Mouse (Mus musculus): ENCODE measurements around the gene Dcaf10.
"Not testable (repeated sequence)": the region's sequence is repeated elsewhere in the genome, so short reads cannot be mapped to it uniquely, and the experiment has no call there.

The Dcaf10 gene

GRCm38 (mm10) chr4:45396211-45396610 is 54.3 kb downstream of the Dcaf10 start:
- not testable (repeated sequence) for DNase-seq

- not testable (repeated sequence) for DNase-seq
Observed at GRCm38 (mm10) chr4:45398315-45398714, 56.4 kb downstream of the Dcaf10 start.

DNA sequence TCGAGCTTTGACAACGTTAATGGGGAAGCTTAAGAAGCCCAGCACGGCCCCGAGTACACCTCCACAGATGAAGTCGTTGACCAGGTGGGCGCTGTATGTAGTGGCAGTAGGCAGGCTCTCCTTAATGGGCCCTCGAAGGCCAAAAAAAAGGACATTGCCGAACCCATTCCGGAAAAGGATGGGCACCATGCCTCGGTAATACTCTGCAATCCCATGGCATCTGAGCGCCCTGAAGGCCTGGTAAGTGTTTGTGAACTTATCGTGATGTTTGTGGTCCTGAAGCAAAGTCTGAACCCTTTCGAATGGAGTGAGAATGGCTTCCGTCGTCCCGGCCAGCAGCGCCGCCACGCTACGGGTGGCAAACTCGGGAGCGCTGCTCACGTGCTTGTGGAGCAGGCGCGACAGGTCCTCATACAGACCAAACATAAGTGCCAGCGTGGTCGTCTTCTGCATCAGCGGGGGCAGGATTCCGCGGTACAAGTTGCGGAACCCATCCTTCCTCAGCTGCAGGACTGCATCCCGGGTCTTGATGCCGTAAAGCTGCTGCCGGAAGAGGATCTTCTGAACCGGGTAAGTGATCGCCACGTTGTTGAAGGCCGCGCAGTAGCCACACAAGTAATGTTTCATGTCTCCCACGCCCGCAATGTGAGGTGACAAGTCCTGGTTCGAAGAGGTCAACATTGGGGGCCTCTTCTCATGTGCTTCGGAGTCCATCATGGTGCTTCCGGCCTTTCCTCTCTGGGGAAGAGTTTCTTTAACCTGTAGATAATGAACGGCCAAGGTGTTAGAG is 57.7 kb downstream of the Dcaf10 start:
- no peak for DNase-seq

GRCm38 (mm10) chr4:45402281-45402680 is 60.4 kb downstream of the Dcaf10 start:
- no peak for DNase-seq

DNA sequence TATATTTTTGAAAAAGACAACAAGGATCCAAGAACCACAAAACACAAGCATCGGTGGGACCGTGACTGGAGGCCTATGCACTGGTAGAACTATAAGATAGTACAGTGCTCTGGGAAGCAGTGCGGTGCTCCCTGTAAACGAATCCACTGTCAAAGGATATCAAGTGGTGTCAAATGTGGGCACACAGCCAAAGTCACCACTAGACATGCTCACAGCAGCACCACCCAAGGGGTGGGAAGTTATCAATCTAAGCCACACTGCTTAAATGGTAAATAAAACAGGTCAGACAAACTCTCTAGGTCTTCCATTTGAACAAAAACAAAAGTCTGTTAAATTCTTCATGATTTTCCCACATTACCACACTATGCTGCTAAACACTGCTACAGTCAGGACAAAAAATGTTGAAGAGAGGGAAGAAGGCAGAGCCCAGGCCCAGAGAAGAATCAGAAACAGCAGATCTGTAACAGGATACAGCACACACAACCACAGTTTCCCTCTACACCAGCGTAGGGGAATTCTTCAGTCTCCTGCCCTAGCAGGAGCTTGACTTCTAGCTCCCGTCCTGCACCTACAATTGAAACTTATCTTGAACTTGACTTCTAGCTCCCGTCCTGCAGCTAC is 61.1 kb downstream of the Dcaf10 start:
- DNase-seq, result no peak

DNA sequence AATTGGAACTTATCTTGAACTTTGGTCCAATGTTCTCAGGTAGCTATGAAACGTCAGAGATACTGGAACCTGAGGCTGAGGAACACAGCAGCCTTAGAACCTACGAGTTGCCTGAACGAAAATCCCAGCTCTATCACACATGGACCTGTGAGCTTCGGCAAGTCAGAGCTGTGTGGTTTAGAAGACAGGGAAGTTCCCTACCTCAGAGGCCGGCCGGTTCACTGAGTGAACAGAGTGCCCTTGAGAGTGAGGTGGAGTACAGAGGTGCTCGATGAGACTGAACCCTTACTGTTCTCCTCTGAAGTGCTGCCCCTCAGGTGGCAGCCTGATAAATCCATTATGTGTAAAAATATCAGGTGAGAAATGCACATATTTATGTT is 61.6 kb downstream of the Dcaf10 start:
- DNase-seq, result no peak

DNA sequence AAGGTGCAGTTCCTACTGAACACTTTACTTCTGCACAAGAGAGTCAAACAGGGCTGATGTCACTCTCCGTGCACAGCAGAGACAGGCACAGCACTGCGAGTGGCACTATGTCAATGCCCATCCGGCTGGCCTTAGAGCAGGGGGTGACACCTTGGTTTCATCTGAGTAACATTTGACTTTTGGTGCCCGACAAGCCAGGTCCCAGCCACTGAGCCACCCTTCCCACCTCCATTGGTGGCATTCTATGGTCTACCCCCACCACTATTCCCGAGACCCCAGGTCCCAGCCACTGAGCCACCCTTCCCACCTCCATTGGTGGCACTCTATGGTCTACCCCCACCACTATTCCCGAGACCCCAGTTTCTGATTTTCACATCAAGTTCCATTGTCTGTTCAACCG is 62.2 kb downstream of the Dcaf10 start:
- DNase-seq, result no peak

- DNase-seq, result no peak
Observed at GRCm38 (mm10) chr4:45405315-45405714, 63.4 kb downstream of the Dcaf10 start.

GRCm38 (mm10) chr4:45406397-45406796 is 64.5 kb downstream of the Dcaf10 start:
- DNase-seq, result no peak

- no peak for DNase-seq
Observed at GRCm38 (mm10) chr4:45407001-45407702, 65.3 kb downstream of the Dcaf10 start.

DNA sequence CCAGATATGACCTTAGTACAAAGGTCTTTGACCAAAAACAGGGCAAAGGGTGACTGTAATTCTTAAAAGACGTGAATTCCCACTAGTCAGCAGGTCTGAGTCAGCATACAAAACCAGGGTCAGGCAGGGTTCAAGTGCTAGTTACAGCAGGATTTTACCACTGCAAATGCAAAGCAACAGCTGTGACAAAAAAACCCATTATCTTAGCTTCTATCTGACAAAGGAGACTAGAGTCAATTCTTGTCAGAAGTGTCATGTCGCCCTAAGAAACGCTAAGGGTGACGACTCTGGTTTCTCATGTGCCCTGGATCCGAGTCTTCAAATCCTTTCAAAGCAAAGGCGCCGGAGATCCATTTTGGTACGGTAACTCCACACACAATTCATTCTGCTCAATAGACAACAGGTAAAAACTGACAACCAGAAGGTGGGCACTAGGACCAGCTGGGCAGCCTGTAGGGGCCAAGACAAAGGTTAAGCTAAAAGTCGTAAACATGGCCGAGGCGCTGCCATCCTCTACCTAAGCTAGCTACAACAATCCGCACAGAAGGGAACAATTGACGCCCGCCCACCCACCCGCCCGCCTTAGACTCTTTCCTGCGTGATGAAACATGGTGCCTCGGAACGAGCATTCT is 65.9 kb downstream of the Dcaf10 start:
- peak; percentile 54 to 58 for DNase-seq

DNA sequence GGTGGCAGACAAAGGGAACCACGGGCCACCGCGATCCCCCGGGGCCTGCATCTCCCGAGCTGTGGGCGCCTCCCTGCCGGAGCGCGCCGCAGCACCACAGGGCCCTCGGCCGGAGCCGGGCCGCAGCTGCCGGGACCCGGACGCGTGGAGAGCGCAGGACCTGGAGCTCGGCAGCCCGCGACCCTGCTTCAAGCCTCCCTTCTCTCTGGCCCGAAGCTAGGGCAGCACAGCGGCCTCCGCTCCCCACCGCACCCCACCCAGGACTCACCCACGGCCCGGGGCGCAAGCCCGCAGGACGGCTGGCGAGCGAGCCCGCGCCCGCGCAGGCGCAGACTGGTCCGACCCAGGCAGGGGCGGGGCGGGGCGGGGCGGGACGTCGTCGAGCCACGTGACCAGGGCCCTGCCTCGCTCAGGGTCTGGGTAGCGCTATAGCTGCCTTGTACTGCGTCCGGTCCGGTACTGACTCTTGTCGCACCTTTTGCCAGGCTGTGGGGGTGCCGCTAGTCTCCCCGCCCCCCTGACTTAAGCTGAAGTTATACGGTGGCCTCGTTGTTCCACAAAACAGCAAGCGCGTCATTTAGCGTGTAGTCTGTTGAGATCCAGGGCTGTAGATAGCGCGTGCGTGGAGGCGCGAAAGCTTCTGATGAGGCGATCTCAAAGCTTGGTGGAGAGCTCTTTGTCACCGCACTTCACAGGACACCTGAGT is 66.7 kb downstream of the Dcaf10 start, which contains the start of gene Slc25a51:
Slc25a51 (minus strand) TSS at position 340 of the 706 bp plus-strand sequence.
- peak; percentile 82 to 83 for DNase-seq

DNA sequence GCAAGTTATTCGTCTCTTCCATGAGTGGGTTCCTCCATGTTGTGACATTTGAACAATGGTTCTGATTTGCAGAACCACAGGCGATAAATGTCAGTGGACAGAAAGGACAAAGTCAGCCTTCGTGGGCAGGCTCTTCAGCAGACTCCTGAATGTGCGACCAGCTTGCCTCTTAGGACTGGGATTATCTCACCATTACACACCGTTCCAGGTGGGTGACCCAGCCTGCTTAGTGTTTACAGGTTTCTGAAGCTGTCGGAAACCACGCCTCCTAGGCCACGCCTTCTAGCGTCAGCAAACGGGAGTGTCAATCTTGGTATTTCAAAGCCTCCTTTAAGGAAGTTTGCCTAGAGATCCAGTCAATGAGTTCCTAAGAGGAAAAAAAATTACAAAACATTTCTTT is 67.4 kb downstream of the Dcaf10 start:
- peak; percentile 55 for DNase-seq

GRCm38 (mm10) chr4:45411181-45411790 is 69.4 kb downstream of the Dcaf10 start:
- DNase-seq, result no peak

GRCm38 (mm10) chr4:45412433-45413192 is 70.7 kb downstream of the Dcaf10 start:
- no peak for DNase-seq

DNA sequence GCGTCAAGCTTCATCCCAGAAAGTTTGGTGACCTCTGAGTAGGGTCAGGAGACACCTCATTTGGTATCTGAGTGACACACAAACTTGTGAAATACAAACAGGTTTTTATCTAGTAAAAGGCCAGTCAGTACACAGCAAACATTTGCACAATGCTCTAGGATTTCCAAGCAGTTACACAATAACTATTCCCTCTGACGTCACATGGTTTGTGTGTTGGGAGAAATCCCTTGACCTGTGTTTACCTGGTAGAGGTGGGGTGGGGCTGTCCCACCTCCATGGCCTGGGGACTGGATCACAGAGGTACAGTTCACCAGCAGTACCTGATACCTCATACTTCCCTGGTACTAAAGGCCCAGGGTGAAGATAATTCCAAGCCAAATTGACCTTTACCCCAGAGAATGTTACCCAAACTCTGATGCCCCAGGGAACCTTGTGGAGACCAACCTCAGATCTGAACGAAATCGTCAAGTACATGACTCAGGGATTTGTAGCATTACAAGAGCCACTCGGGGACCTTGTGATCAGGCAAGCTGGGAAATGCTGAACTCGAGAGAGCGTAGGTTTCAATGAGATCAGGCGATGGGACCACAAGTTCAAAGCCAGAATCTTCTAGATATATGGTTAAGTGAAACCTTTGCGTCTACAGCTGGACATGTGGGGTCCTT is 71.9 kb downstream of the Dcaf10 start:
- no peak for DNase-seq

GRCm38 (mm10) chr4:45416314-45416713 is 74.4 kb downstream of the Dcaf10 start:
- no peak for DNase-seq

- peak; percentile 48 to 60 for DNase-seq
Observed at GRCm38 (mm10) chr4:45418229-45418950, 76.5 kb downstream of the Dcaf10 start.

DNA sequence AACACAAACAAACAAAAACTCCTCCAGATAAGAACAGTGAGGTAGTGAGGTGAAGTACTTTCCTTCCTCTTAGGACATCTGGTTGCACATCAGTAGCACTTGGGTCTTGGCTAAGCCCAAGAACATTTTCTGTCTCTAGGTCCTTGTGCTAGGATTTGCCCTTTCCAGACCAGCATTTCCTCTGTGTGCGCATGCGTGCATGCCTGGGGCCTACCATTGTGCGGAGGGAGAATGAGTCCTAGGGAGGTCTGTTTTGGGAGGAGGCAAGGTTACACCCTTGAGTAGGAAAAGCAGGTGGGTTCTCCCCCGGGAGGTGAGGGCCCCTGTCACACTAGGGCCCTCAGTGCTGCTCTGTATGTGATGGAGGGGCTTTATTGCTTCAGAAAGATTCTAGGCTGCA is 77.2 kb downstream of the Dcaf10 start:
- no peak for DNase-seq

DNA sequence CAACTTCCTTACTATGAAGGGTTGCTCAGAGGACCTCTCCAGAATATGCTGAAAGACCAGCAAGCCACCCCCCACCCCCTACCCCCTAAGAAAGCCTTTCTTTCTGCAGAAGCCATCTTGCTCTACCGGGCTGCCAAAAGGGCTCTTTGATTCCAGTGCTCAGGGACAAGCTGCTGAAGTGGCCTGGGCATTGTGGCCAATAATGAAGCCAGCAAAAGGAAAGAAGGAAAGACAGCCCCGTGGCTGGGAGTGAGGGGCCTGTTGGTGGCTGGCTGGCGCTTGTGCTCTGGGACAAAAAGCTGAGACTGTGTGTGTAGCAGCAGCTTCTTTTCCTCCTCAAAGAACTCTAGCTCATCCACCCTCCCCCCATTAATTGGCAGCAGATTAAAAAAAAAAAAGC is 78.8 kb downstream of the Dcaf10 start:
- DNase-seq, result no peak

All from cerebellum, postnatal 36 days (tissue).